ENCODE assay signal across 7 mouse cellular contexts in genomic region chr2:30287027-30287373, GRCm38 (mm10). TPM values are rescaled to one million over a fixed set of nuclear protein-coding genes. Genes with fewer than 3 reads are reported as not detected.
A peak's percentile ranks its signal among the peaks of the same experiment; 100 is the strongest.
DNase-seq lines count a peak whose midpoint lies in the region; ATAC-seq lines count a peak whose summit lies in the region.

No protein-coding gene starts in this region.

- H3K4me1 ChIP-seq in kidney, embryonic 16.5 days (ENCODE audit: insufficient read depth, low read length) = peaks cover 23% of the 10 kb centered on the region
- H3K4me1 ChIP-seq in forebrain, embryonic 11.5 days (replicated peaks; ENCODE audit: control insufficient read depth, insufficient read depth, low read length) = peaks cover 4% of the 10 kb centered on the region; the same call in 1 of the 2 replicates
- H3K4me1 ChIP-seq in limb, embryonic 15.5 days = peaks cover 23% of the 10 kb centered on the region

- H3K27ac ChIP-seq in kidney, embryonic 16.5 days (ENCODE audit: low read length) = peak overlapping the region; percentile 73
- H3K27ac ChIP-seq in forebrain, embryonic 11.5 days (ENCODE audit: low read depth, low read length) = no peak overlapping the region
- H3K27ac ChIP-seq in limb, embryonic 15.5 days = peak overlapping the region; percentile 85

- no peak for ATAC-seq in kidney, embryonic 16.5 days (ENCODE audit: low FRiP score, low TSS enrichment)
- ATAC-seq in forebrain, embryonic 11.5 days (replicated peaks; ENCODE audit: low FRiP score) = no peak; the same call in 1 of the 2 replicates
- no peak for ATAC-seq in limb, embryonic 15.5 days (ENCODE audit: insufficient number of reproducible peaks, low FRiP score, low TSS enrichment, low read depth)

- no peak for DNase-seq in kidney, adult 11 months
- DNase-seq in T-cell, adult 2 months (ENCODE audit: low spot score) = peak; percentile 20
- DNase-seq in forebrain, embryonic 11.5 days (ENCODE audit: low spot score) = no peak
- peak; percentile 22 for DNase-seq in retina, embryonic 14.5 days (ENCODE audit: low spot score)
- DNase-seq in gastrocnemius, postnatal 25 days = no peak

- H3K4me3 ChIP-seq in kidney, embryonic 16.5 days (ENCODE audit: low read length) = peak overlapping the region; percentile 99
- H3K4me3 ChIP-seq in forebrain, embryonic 11.5 days (ENCODE audit: low read depth, low read length) = peak overlapping the region; percentile 99
- peak overlapping the region; percentile 92 for H3K4me3 ChIP-seq in limb, embryonic 15.5 days

- H3K4me2 ChIP-seq in kidney, embryonic 16.5 days (replicated peaks; ENCODE audit: low read depth, low read length) = peak overlapping the region; percentile 80
- H3K4me2 ChIP-seq in forebrain, embryonic 11.5 days (ENCODE audit: low read depth, low read length, severe bottlenecking) = peak overlapping the region; percentile 95
- peak overlapping the region; percentile 94 for H3K4me2 ChIP-seq in limb, embryonic 15.5 days

- no peaks in the 10 kb centered on the region for H3K27me3 ChIP-seq in kidney, embryonic 16.5 days (ENCODE audit: insufficient read depth, low read length)
- H3K27me3 ChIP-seq in forebrain, embryonic 11.5 days (ENCODE audit: control insufficient read depth, insufficient read depth, low read length) = no peaks in the 10 kb centered on the region
- H3K27me3 ChIP-seq in limb, embryonic 15.5 days = no peaks in the 10 kb centered on the region

- H3K9me3 ChIP-seq in kidney, embryonic 16.5 days (ENCODE audit: low read length) = no peaks in the 10 kb centered on the region
- H3K9me3 ChIP-seq in forebrain, embryonic 11.5 days (ENCODE audit: control insufficient read depth, low read length) = no peaks in the 10 kb centered on the region
- no peaks in the 10 kb centered on the region for H3K9me3 ChIP-seq in limb, embryonic 15.5 days

- no peaks in the 10 kb centered on the region for H3K36me3 ChIP-seq in kidney, embryonic 16.5 days (ENCODE audit: insufficient read depth, low read length)
- H3K36me3 ChIP-seq in forebrain, embryonic 11.5 days (ENCODE audit: control insufficient read depth, insufficient read depth, low read length) = no peaks in the 10 kb centered on the region; the same call in 1 of the 2 replicates
- peaks cover 8% of the 10 kb centered on the region; the same call in 1 of the 2 replicates for H3K36me3 ChIP-seq in limb, embryonic 15.5 days

- WGBS in kidney, embryonic 16.5 days = under 1% methylated on average over 10 of the region's 10 CpGs
- WGBS in forebrain, embryonic 11.5 days = 0% methylated on average over 10 of the region's 10 CpGs
- WGBS in limb, embryonic 15.5 days = under 1% methylated on average over 10 of the region's 10 CpGs

- H3K9ac ChIP-seq in kidney, embryonic 16.5 days (replicated peaks; ENCODE audit: low read length) = peak overlapping the region; percentile 96
- peak overlapping the region; percentile 96 for H3K9ac ChIP-seq in forebrain, embryonic 11.5 days (ENCODE audit: low read length)
- H3K9ac ChIP-seq in limb, embryonic 15.5 days = peak overlapping the region; percentile 85

RNA-seq across cellular contexts. Expression of gene Nup188, which starts 0.8 kb away (rescaled TPM):
- 37.6 and 47.9 TPM in 2 replicates for polyA plus RNA-seq in kidney, embryonic 16.5 days (2015; fragmentation: Nextera tagmentation; extraction: Ambion mirVana)
- 65.8 and 67.0 TPM in 2 replicates for polyA plus RNA-seq in forebrain, embryonic 11.5 days (2014; fragmentation: Nextera tagmentation; extraction: Ambion mirVana)
- polyA plus RNA-seq in limb, embryonic 15.5 days (2015; fragmentation: Nextera tagmentation; extraction: Ambion mirVana) = 28.2 and 32.4 TPM in 2 replicates
- total RNA-seq in gastrocnemius, postnatal 25 days (2021) = 1 to 10 TPM; 7.8 to 9.9 TPM

RNA-seq across cellular contexts. Expression of gene Dolk, which starts 0.9 kb away (rescaled TPM):
- 42.6 and 44.2 TPM in 2 replicates for polyA plus RNA-seq in kidney, embryonic 16.5 days (2015; fragmentation: Nextera tagmentation; extraction: Ambion mirVana)
- 26.2 and 26.3 TPM in 2 replicates for polyA plus RNA-seq in forebrain, embryonic 11.5 days (2014; fragmentation: Nextera tagmentation; extraction: Ambion mirVana)
- polyA plus RNA-seq in limb, embryonic 15.5 days (2015; fragmentation: Nextera tagmentation; extraction: Ambion mirVana) = 31.5 and 33.4 TPM in 2 replicates
- total RNA-seq in gastrocnemius, postnatal 25 days (2021) = 10 to 100 TPM; 18.2 to 20.0 TPM

RNA-seq across cellular contexts. Expression of gene Gm28038, which starts 6.2 kb away (rescaled TPM):
- polyA plus RNA-seq in kidney, embryonic 16.5 days (2015; fragmentation: Nextera tagmentation; extraction: Ambion mirVana) = not detected in 2 replicates
- not detected in 2 replicates for polyA plus RNA-seq in forebrain, embryonic 11.5 days (2014; fragmentation: Nextera tagmentation; extraction: Ambion mirVana)
- not detected in 2 replicates for polyA plus RNA-seq in limb, embryonic 15.5 days (2015; fragmentation: Nextera tagmentation; extraction: Ambion mirVana)
- total RNA-seq in gastrocnemius, postnatal 25 days (2021) = not detected

RNA-seq across cellular contexts. Expression of gene Phyhd1, which starts 21.0 kb away (rescaled TPM):
- polyA plus RNA-seq in kidney, embryonic 16.5 days (2015; fragmentation: Nextera tagmentation; extraction: Ambion mirVana) = 15.8 and 16.0 TPM in 2 replicates
- 3.8 and 3.9 TPM in 2 replicates for polyA plus RNA-seq in forebrain, embryonic 11.5 days (2014; fragmentation: Nextera tagmentation; extraction: Ambion mirVana)
- 5.9 and 6.8 TPM in 2 replicates for polyA plus RNA-seq in limb, embryonic 15.5 days (2015; fragmentation: Nextera tagmentation; extraction: Ambion mirVana)
- total RNA-seq in gastrocnemius, postnatal 25 days (2021) = 10 to 100 TPM in 1 of 2 experiments, 1 to 10 TPM in 1; 8.4 to 19.5 TPM

RNA-seq across cellular contexts. Expression of gene Gm28035, which starts 46.6 kb away (rescaled TPM):
- 0.45 TPM in 2 replicates for polyA plus RNA-seq in kidney, embryonic 16.5 days (2015; fragmentation: Nextera tagmentation; extraction: Ambion mirVana)
- polyA plus RNA-seq in forebrain, embryonic 11.5 days (2014; fragmentation: Nextera tagmentation; extraction: Ambion mirVana) = 0.20 and 0.28 TPM in 2 replicates
- 0.10 and 0.11 TPM in 2 replicates for polyA plus RNA-seq in limb, embryonic 15.5 days (2015; fragmentation: Nextera tagmentation; extraction: Ambion mirVana)
- total RNA-seq in gastrocnemius, postnatal 25 days (2021) = 1 to 10 TPM in 1 of 2 experiments, under 1 TPM in 1; 0.64 to 1.2 TPM

Comparison
In these comparisons a context has a peak if more than half of its experiments do, and no peak if none do; other contexts are left out.
1. DNase-seq: peak in T-cell, adult 2 months (single experiment) and retina, embryonic 14.5 days (single experiment); none in kidney, adult 11 months (single experiment), forebrain, embryonic 11.5 days (single experiment) and gastrocnemius, postnatal 25 days (single experiment).
2. Peak in every context shown above with its lines, with median percentiles within 50 percentile points of each other: H3K4me2 ChIP-seq, H3K4me3 ChIP-seq and H3K9ac ChIP-seq.